Mouse (Mus musculus): ENCODE data around the gene Galnt17.

GRCm38 (mm10) chr5:131077682-131078081, 230.6 kb downstream of the Galnt17 start:
- no peak for TF ChIP-seq CTCF (IDR thresholded peaks at IDR 0.05; ENCODE audit: low read depth)
- no peak for TF ChIP-seq EP300 (IDR thresholded peaks at IDR 0.05; ENCODE audit: low read depth)

Measured in liver, postnatal 0 days (tissue).